Mouse (Mus musculus): ENCODE measurements around the gene Gli1. TPM values are rescaled to one million over a fixed set of nuclear protein-coding genes. Genes with fewer than 3 reads are reported as not detected.
A peak's percentile ranks its signal among the peaks of the same experiment; 100 is the strongest.

Gli1 gene
- polyA plus RNA-seq (2015; fragmentation: Nextera tagmentation; extraction: Ambion mirVana) = 0.15 and 0.21 TPM in 2 replicates

DNA sequence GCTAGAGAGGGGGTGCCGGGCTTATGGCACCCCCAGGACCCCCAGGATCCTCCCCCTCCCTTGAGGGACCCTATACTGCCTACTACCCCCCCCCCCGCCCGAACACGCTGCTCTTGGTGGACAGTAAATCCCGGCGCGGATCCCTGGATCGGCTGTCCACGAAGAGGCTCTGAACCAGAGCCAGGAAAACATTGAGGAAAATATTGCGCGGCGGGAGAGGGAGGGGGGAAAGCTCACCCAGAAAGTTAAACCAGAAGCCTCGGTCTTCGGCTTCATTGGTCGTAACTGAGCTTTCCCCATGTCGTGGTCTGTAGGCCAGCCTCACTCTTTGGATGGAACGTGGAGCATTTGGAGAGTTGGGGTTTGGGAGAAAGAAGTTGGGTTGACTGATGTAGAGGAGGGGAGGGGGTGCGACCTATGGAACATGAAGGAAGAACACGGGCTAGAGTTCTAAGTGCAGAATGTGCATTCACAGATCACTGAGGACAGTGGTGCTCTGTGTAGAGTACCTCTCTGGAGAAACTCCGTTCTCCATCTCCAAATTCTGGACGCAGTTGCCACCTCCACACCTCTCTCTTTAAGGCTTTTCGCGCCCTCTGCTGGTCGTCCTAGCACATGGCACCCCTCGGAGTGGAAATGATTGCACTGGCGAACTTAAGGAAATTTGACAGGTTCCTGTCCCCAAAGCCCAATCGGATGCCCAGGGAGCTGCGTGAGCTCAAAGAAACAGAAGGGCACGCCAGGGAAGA, at the start of gene Gli1:
TSS of gene Gli1 (minus strand) at position 84 of the 749 bp plus-strand sequence.
- Histone ChIP-seq H3K4me2 (ENCODE audit: low read depth, low read length) (peak within 1 kb of the TSS; percentile 50), H3K4me3 (ENCODE audit: low read depth, low read length) (peak within 1 kb of the TSS; percentile 41), H3K4me1 (ENCODE audit: control insufficient read depth, low read depth, low read length) (peaks cover 23% of the 10 kb centered on the region), H3K36me3 (ENCODE audit: control insufficient read depth, insufficient read depth) (no peaks in the 10 kb centered on the region), H3K27ac (ENCODE audit: low read length) (no peak within 1 kb of the TSS), H3K9ac (ENCODE audit: low read depth, low read length) (no peak within 1 kb of the TSS; the same call in 1 of the 2 replicates), H3K9me3 (replicated peaks; ENCODE audit: control insufficient read depth, low read length) (no peaks in the 10 kb centered on the region), H3K27me3 (ENCODE audit: control insufficient read depth, insufficient read depth, low read depth, low read length) (peaks cover 53% of the 10 kb centered on the region)
- WGBS (ENCODE audit: insufficient replicate concordance) = under 1% methylated on average over 29 of the region's 29 CpGs
- peak; percentile 25; the same call in 1 of the 2 replicates for ATAC-seq (ENCODE audit: low read depth)

DNA sequence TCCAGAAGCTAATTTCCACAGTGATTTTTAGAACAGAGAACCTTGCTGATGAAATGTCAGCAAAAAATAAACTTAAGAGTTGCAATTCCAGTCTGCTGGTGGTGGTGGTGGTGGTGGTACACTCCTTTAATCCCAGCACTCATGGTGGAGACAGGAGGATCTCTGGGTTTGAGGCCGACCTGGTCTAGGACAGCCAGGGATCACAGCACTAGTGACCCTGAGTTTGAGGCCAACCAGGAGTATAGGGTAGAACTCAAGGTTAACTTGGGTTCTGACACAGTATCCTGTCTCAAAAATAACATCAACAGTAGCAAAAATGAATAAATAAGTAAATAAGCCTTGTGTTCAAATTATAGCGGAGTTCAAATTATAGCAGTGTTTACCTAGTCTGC, 40.0 kb upstream of the Gli1 start:
- no peak for ATAC-seq (ENCODE audit: low read depth)
- peak overlapping the region; percentile 79 for H3K4me2 ChIP-seq (ENCODE audit: low read depth, low read length)
- H3K36me3 ChIP-seq (ENCODE audit: control insufficient read depth, insufficient read depth) = no peaks in the 10 kb centered on the region; the same call in 1 of the 2 replicates
- 55% methylated on average over 2 of the region's 2 CpGs for WGBS (ENCODE audit: insufficient replicate concordance)
- no peaks in the 10 kb centered on the region for H3K9me3 ChIP-seq (replicated peaks; ENCODE audit: control insufficient read depth, low read length)
- peaks cover 16% of the 10 kb centered on the region for H3K4me1 ChIP-seq (ENCODE audit: control insufficient read depth, low read depth, low read length)
- H3K27me3 ChIP-seq (ENCODE audit: control insufficient read depth, insufficient read depth, low read depth, low read length) = no peaks in the 10 kb centered on the region
- peak overlapping the region; percentile 12; the same call in 1 of the 2 replicates for H3K27ac ChIP-seq (ENCODE audit: low read length)
- H3K4me3 ChIP-seq (ENCODE audit: low read depth, low read length) = peak overlapping the region; percentile 79
- no peak overlapping the region for H3K9ac ChIP-seq (ENCODE audit: low read depth, low read length)

DNA sequence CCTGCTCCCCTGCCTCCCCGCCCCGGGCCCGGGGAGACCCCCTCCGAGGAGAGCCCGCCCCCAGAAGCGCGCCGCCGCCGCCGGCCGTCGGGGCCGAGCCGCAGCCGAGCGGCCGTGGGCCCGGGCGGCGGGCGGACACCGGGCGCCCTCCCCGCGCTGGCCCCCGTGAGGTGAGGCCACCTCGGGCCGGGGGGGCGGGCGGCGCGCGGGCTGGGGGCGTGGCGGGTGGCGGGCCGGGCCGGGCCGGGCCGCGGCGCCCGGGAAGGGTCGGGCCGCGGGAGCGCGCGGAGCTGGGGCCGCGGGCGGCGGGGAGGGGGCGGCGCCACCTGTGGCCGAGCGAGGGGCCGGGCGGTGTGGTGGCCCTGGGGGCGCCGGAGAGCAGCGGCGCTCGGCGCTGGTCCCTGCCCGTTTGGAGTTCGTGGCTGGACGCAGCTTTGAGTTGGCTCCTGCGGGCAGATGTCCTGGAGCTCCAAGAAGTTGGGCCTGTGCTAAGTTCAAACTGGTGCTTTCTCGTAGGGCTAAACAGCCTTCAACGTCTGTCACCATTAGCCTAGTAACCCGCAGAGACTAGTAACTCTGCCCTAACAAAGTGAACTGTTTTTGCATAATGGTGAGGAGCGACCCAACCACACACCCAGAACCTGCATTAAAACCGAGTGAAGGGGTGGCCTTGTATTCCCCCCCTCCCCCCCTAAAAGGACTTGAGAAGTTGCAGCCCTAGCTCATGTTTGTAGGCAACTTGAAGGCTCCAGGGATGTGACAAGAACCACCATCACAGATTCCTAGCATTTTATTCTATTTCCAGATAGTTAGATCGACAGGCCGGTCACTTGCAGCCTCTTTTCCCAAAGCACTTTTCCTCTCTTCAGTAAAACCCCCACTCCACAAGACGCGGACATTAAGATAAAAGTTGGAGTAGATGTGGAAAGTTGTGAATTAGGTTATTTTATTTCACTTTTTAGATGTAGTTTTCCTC, 39.3 kb upstream of the Gli1 start:
- H3K27me3 ChIP-seq (ENCODE audit: control insufficient read depth, insufficient read depth, low read depth, low read length) = no peaks in the 10 kb centered on the region
- WGBS (ENCODE audit: insufficient replicate concordance) = 3% methylated on average over 36 of the region's 79 CpGs
- H3K27ac ChIP-seq (ENCODE audit: low read length) = peak overlapping the region; percentile 91
- H3K9me3 ChIP-seq (replicated peaks; ENCODE audit: control insufficient read depth, low read length) = no peaks in the 10 kb centered on the region
- H3K36me3 ChIP-seq (ENCODE audit: control insufficient read depth, insufficient read depth) = no peaks in the 10 kb centered on the region; the same call in 1 of the 2 replicates
- peak; percentile 72 for ATAC-seq (ENCODE audit: low read depth)
- H3K4me1 ChIP-seq (ENCODE audit: control insufficient read depth, low read depth, low read length) = peaks cover 16% of the 10 kb centered on the region
- H3K9ac ChIP-seq (ENCODE audit: low read depth, low read length) = peak overlapping the region; percentile 82
- H3K4me2 ChIP-seq (ENCODE audit: low read depth, low read length) = peak overlapping the region; percentile 88
- H3K4me3 ChIP-seq (ENCODE audit: low read depth, low read length) = peak overlapping the region; percentile 79

DNA sequence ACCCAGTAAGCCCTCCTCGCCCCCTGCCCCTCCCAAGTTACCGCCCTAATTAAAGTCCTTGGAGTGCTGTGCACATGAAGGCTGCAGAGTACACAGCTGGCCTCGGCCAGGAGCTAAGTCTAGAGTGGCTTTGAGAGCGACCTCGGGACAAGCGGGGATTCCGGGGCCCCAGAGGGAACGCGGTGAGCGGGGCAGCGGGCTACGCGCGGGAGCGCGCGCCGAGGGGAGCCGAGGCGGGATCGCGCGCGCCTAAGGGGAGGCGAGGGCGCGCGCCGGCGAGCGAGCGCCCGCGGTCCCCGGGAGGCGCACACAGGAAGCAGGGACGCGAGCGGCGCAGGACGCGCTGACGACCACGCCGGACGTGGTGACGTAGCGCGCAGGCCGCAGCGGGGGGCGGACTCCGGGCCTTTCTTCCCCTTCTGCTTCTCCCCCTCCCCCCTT, 38.5 kb upstream of the Gli1 start, which contains the start of gene R3hdm2:
TSS of gene R3hdm2 (plus strand) at position 77 of the 441 bp plus-strand sequence.
- Histone ChIP-seq H3K4me2 (ENCODE audit: low read depth, low read length) (peak within 1 kb of the TSS; percentile 88), H3K9ac (ENCODE audit: low read depth, low read length) (peak within 1 kb of the TSS; percentile 82), H3K4me3 (ENCODE audit: low read depth, low read length) (peak within 1 kb of the TSS; percentile 79), H3K9me3 (replicated peaks; ENCODE audit: control insufficient read depth, low read length) (no peaks in the 10 kb centered on the region), H3K27ac (ENCODE audit: low read length) (peak within 1 kb of the TSS; percentile 91), H3K27me3 (ENCODE audit: control insufficient read depth, insufficient read depth, low read depth, low read length) (no peaks in the 10 kb centered on the region), H3K36me3 (ENCODE audit: control insufficient read depth, insufficient read depth) (no peaks in the 10 kb centered on the region; the same call in 1 of the 2 replicates), H3K4me1 (ENCODE audit: control insufficient read depth, low read depth, low read length) (peaks cover 16% of the 10 kb centered on the region)
- under 1% methylated on average over 53 of the region's 53 CpGs for WGBS (ENCODE audit: insufficient replicate concordance)
- peak; percentile 98 for ATAC-seq (ENCODE audit: low read depth)

DNA sequence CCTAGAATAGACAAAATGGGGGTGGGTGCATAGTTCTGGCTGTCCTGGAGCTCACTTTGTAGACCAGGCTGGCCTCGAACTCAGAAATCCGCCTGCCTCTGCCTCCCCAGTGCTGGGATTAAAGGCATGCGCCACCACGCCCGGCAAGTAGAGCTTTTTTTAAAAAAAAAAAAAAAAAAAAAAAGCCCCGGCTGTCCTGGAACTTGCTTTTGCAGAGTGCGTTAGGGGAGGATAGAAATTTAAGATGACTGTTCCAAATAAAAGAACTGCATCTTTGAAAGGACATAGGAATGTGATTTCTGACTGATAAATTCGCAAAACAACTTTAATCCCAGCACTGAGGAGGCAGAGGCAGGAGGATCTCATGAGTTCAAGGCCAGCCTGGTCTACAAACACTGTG, 37.9 kb upstream of the Gli1 start:
- WGBS (ENCODE audit: insufficient replicate concordance) = 70% methylated on average over 8 of the region's 8 CpGs
- peak overlapping the region; percentile 91 for H3K27ac ChIP-seq (ENCODE audit: low read length)
- no peaks in the 10 kb centered on the region for H3K9me3 ChIP-seq (replicated peaks; ENCODE audit: control insufficient read depth, low read length)
- no peaks in the 10 kb centered on the region; the same call in 1 of the 2 replicates for H3K36me3 ChIP-seq (ENCODE audit: control insufficient read depth, insufficient read depth)
- peaks cover 16% of the 10 kb centered on the region for H3K4me1 ChIP-seq (ENCODE audit: control insufficient read depth, low read depth, low read length)
- H3K9ac ChIP-seq (ENCODE audit: low read depth, low read length) = peak overlapping the region; percentile 82
- H3K4me3 ChIP-seq (ENCODE audit: low read depth, low read length) = peak overlapping the region; percentile 79
- no peak for ATAC-seq (ENCODE audit: low read depth)
- no peaks in the 10 kb centered on the region for H3K27me3 ChIP-seq (ENCODE audit: control insufficient read depth, insufficient read depth, low read depth, low read length)
- H3K4me2 ChIP-seq (ENCODE audit: low read depth, low read length) = peak overlapping the region; percentile 88

DNA sequence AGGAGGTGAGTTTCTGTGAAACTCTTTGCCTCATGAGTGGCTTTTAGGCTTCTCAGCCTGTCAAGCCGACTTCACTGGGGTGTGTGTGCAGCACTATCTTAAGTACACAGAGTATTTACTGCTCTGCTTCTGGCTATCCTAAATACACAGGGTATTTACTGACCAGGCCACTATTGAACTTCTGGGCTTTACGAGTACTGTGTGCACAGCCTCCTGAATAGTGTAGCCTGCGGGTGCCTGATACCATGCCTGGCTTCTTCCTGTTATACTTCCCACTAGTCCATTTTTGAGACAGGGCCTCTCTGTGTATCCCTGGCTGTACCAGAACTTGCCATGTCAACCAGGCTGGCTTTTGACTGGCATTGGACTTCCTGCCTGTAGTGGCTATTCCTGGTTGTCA, 35.9 kb upstream of the Gli1 start:
- no peak overlapping the region for H3K9ac ChIP-seq (ENCODE audit: low read depth, low read length)
- peak overlapping the region; percentile 48; the same call in 1 of the 2 replicates for H3K27ac ChIP-seq (ENCODE audit: low read length)
- no peak overlapping the region for H3K4me3 ChIP-seq (ENCODE audit: low read depth, low read length)
- H3K9me3 ChIP-seq (replicated peaks; ENCODE audit: control insufficient read depth, low read length) = no peaks in the 10 kb centered on the region
- peaks cover 13% of the 10 kb centered on the region for H3K4me1 ChIP-seq (ENCODE audit: control insufficient read depth, low read depth, low read length)
- H3K4me2 ChIP-seq (ENCODE audit: low read depth, low read length) = no peak overlapping the region
- ATAC-seq (ENCODE audit: low read depth) = no peak; the same call in 1 of the 2 replicates
- no peaks in the 10 kb centered on the region for H3K27me3 ChIP-seq (ENCODE audit: control insufficient read depth, insufficient read depth, low read depth, low read length)
- H3K36me3 ChIP-seq (ENCODE audit: control insufficient read depth, insufficient read depth) = no peaks in the 10 kb centered on the region
- 33% methylated on average over 3 of the region's 3 CpGs for WGBS (ENCODE audit: insufficient replicate concordance)

DNA sequence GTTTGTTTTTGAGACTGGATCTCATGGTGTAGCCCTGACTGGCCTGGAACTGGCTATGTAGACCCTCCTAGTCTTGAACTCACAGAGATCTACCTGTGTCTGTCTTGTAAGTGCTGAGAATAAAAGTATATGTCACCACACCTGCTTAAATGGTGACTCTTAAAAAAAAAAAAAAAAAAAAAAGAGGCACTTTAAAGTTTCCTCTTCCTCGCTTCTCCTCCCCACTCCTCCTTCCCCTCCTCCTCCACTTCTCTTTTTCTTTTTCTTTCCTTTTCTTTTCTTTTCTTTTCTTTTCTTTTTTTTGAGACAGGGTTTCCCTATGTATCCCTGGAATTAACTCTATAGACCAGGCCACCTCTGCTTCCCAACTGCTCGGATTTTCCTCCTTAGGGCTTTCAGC, 29.2 kb upstream of the Gli1 start:
- no peaks in the 10 kb centered on the region for H3K9me3 ChIP-seq (replicated peaks; ENCODE audit: control insufficient read depth, low read length)
- 50% methylated on average over 2 of the region's 2 CpGs for WGBS (ENCODE audit: insufficient replicate concordance)
- H3K27me3 ChIP-seq (ENCODE audit: control insufficient read depth, insufficient read depth, low read depth, low read length) = no peaks in the 10 kb centered on the region
- no peak overlapping the region for H3K4me3 ChIP-seq (ENCODE audit: low read depth, low read length)
- no peak overlapping the region for H3K4me2 ChIP-seq (ENCODE audit: low read depth, low read length)
- no peak overlapping the region for H3K9ac ChIP-seq (ENCODE audit: low read depth, low read length)
- H3K4me1 ChIP-seq (ENCODE audit: control insufficient read depth, low read depth, low read length) = no peaks in the 10 kb centered on the region
- no peak overlapping the region for H3K27ac ChIP-seq (ENCODE audit: low read length)
- H3K36me3 ChIP-seq (ENCODE audit: control insufficient read depth, insufficient read depth) = no peaks in the 10 kb centered on the region
- ATAC-seq (ENCODE audit: low read depth) = no peak

DNA sequence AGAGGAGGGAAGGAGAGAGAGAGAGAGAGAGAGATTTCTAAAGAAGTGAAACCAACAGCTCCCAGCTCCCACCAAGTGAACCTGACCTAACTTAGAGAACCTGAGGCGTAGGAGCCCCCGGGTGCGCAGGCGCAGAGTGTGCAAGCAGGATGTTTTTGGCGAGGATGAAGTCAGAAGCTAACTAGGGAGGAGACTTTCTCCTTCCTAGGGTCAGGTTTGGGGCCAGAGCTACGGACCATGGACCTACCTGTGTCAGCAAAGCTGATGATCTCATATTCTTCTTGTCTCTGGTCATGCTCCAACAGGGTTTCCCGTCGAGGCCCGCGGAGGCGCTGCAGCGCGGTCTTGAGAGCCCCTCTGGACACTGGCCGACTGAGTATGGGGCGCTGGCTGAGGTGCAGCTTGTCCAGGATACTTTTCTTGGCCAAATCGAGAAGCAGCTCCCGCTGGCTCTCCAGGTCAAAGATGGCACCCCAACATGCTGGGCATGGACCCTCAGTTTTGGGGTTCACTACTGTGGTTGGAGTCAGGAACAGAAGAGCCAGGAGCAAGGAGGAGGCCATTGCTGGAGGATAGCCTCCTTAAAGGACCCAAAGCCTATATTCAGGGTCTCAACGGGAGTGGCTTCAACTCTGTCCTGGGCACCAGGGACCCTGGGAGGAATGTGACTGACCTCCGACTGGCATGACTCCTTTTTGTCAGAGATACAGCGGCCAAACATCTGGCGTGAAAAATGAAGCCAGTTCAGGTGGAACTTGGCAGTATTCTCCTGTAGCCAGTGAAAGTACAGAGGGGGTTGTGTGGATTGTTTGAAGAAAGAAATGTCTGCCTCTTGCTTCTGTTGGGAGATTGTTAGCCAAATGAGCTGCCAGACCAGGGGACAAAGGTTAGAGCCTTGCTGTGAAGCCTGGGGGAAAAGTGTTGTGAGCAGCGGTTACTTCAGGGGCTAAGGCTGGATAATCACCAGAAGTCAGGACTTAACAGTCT, 28.4 kb upstream of the Gli1 start, which contains the start of gene Inhbc:
TSS of gene Inhbc (minus strand) at position 598 of the 987 bp plus-strand sequence.
- no peaks in the 10 kb centered on the region for H3K4me1 ChIP-seq (ENCODE audit: control insufficient read depth, low read depth, low read length)
- no peaks in the 10 kb centered on the region for H3K9me3 ChIP-seq (replicated peaks; ENCODE audit: control insufficient read depth, low read length)
- H3K4me3 ChIP-seq (ENCODE audit: low read depth, low read length) = no peak within 1 kb of the TSS
- ATAC-seq (ENCODE audit: low read depth) = 0 out of 2 replicates have a peak, but pooled peaks have one; percentile 15
- no peaks in the 10 kb centered on the region for H3K27me3 ChIP-seq (ENCODE audit: control insufficient read depth, insufficient read depth, low read depth, low read length)
- H3K27ac ChIP-seq (ENCODE audit: low read length) = peak within 1 kb of the TSS; percentile 74
- peak within 1 kb of the TSS; percentile 4; the same call in 1 of the 2 replicates for H3K9ac ChIP-seq (ENCODE audit: low read depth, low read length)
- H3K36me3 ChIP-seq (ENCODE audit: control insufficient read depth, insufficient read depth) = no peaks in the 10 kb centered on the region
- 64% methylated on average over 22 of the region's 22 CpGs for WGBS (ENCODE audit: insufficient replicate concordance)
- peak within 1 kb of the TSS; percentile 27 for H3K4me2 ChIP-seq (ENCODE audit: low read depth, low read length)

All from liver, embryonic 16.5 days (tissue).